Mouse (Mus musculus) embryonic fibroblast, embryonic 13.5 days (primary cell): ENCODE data around the gene Nelfb.

ENCODE experiments used
- CTCF ChIP-seq: IDR thresholded peaks from 2 replicates; pipeline ENCODE4 v1.5.1; 2011; ENCODE audit warnings: mild to moderate bottlenecking, control low read depth, low read length, moderate library complexity, borderline replicate concordance; ENCODE audit not compliant: insufficient read depth
- POLR2A ChIP-seq: IDR thresholded peaks from 2 replicates; pipeline ENCODE4 v1.6.1; 2011; ENCODE audit warnings: low read depth, mild to moderate bottlenecking, control low read depth, low read length, moderate library complexity

DNA sequence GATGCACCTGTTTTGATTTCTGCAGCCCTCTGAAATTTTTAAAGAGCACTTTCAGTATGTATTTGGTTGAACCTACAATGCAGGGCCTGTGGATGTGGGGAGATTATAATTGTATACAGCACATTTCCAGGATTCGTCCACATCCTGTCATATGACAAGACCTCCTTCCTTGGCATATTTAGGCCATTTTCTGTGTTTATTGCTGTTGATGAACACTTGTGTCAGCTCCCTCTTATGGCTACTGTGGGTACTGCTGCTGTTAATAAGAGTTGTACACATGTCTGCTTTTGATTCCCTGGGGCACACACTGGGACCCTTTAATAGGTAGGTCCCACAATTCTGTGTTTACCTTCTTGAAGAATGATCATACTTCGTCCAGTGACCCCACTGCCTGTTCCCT lies 53.6 kb downstream of the Nelfb start:
- TF ChIP-seq POLR2A (no peak), CTCF (no peak)
